Mouse (Mus musculus): ENCODE measurements around the gene Gm20696. TPM values are rescaled to one million over a fixed set of nuclear protein-coding genes. Genes with fewer than 3 reads are reported as not detected.

Gm20696 gene
- total RNA-seq, 2 experiments from 2014 or later, result 4.9 to 10.1 TPM

DNA sequence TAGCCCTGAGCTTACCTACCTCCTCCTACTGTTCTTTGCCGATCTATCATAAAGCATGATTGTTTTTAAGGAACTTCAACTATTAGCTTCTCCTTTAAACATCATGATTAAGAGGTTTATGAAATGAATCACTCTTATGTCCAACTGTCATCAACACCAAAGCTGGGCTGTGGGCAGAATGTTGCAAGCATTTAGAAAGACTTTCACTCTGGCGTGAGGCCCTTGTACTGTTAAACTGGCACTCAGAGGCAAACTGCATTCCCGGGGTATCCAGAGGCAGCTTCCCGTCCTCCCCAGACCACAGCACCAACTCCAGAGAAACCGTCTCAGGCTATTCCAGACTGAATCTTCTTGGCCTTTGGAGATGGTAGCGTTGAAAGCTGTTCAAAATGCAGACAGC lies 230.2 kb downstream of the Gm20696 start:
- DNase-seq, result no peak

DNA sequence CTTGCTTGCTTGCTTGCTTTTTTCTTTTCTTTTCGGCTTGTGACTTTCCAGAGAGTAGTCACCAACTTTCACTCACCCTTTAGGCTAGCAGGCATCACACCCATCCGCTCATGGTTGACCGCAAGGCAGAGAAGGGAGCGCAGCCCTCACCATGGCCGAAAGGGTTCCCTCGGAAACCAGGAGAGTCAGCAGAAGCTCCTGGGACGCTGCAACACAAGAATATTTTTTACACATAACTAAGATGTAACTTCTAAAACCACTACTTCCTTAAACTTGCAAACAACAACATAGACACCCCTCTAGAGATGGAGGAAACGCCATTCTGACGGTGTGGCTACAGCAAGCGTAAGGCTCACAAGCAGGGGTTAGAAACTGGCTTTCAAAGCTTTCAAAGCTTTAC lies 231.5 kb downstream of the Gm20696 start:
- no peak for DNase-seq

DNA sequence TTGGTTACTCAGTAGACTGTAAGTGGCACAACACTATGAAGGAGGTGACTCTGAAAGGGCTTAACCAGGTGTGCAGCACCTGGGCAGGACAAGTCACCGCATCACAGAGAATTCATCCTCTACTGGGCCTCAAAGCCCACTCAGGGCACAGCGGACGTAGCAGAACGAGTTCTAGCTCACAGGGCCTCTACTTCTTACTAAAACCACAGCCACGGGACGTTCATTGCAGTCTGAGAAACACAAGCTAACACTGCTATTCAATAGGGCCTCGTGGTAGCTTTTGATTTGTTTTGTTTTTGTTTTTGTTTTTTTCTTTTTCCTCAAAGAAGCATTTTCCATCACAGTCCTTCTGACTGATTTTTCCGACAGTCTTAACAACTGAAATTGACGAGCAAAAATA lies 233.6 kb downstream of the Gm20696 start:
- DNase-seq, result no peak

DNA sequence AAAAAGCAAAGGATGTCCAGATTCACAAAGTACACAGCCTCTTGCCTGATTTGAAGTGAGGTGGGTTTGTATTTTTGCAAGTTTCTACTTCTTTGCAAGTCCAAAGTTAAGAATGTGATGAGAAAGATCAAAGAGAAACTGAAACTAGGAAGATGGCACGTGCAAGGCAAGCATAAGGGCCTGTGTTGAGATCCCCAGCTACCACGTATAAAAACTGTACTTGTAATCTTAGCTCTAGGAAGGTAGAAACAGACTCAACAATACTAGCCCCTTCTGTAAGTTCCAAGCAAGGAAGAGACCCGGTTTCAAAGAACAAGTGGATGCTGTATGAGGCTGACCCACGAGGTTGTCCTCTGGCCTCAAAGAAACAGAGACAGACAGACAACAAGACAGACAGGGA lies 234.7 kb downstream of the Gm20696 start:
- DNase-seq, result no peak

DNA sequence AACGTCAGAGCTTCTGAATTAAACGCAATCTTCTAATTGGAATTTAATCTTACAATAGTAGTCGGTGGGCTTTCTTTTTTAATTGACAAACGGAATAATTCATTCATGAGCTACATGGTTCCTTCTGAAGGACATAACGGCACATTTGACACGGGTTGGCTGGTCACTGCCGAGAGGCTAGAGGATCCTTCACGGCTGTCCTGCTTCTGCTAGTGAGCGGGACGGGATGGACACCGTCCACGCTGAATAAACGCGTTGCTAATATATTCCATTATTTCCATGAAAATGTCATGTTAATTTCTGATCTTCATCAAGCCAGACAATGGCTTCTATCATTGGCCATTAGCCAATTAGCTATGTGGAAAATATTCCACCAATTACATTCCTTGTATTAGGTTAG lies 236.0 kb downstream of the Gm20696 start:
- DNase-seq, result no peak

DNA sequence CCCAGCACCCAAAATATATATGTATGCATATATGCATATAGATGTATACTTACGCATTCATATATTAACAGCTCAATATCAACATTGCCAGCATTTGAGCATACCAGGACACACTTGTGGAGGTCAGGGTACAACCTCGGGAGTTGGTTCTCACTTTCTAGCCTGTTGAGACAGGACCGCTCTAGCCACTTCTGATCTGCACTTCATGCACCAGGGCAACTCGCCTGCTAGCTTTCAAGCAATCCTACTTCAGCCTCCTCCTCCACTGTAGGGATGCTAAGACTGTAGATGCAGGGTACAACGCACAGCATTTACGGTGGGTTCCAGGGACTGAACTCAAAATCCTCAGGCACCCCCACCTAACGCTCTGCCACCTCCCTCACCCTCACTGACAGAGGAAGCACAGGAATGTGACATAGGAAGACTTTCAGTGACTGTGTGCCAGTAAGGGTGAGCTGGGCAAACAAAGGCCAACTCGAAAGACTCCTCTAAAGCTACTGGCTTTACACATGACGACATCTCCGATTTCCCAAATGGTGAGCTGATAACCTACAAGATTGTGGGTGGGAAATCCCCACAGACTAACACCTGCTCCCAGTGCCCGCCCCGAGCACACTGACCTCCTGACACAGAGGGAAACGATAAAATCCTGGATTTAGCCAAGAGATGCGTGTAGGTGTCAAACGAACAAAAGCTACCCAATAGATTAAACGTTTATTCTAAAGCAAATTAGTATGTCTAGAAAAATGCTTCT lies 237.0 kb downstream of the Gm20696 start:
- DNase-seq, result no peak

DNA sequence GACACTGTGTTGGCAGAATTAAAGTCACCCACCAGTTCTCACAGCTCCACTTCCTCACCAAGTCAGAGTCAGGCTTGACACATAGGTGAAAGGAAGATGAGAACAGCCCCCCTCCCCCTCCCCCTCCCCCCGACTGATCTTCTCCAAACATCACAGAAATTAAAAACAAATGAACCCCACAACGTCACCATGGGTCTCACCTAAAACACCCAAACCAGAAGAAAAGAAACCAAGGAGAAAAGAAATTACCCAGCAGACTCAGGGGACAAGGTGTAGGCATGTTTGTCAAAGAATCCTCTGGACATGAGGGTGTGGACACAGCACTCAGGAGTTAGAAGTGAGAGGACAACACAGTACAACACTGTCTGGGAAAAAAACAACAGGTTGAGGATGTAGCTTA lies 237.6 kb downstream of the Gm20696 start:
- no peak for DNase-seq

DNA sequence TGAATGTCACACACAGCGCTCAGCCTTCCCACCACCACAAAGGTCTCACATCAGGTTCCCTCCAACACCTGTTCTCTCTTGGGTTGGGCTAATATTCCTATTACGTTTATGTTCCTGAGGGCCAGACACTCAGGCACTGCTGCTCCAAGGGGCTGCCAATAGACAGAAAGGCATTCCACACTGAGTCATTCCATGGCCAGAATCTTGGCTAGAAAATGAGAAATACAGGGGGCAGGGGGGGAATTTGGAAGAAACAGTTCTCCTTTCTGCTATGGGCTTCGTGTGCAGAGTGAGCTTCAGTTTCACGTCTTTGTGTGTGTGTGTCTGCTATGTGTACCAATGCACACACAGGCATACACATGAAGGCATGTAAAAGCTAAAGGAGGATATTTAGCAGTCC lies 239.3 kb downstream of the Gm20696 start:
- no peak for DNase-seq

DNA sequence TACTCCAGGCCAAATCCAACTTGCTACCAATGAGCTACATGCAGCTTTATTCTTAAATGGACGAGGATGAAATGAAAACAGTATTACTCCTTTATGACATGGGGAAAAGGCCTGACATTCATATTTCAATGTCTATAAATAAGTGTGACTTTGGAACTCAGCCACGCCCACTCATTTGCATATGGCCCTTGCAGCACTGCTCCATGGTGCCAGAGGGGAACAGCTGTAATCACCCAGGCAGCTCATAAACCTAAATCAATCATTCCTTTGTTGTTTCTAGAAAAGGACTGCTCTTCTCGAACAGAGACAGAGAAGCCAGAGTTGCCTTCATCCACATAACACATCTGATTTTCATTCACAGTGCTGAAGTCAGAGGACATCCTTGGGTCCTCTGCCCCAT lies 241.6 kb downstream of the Gm20696 start:
- no peak for DNase-seq

DNA sequence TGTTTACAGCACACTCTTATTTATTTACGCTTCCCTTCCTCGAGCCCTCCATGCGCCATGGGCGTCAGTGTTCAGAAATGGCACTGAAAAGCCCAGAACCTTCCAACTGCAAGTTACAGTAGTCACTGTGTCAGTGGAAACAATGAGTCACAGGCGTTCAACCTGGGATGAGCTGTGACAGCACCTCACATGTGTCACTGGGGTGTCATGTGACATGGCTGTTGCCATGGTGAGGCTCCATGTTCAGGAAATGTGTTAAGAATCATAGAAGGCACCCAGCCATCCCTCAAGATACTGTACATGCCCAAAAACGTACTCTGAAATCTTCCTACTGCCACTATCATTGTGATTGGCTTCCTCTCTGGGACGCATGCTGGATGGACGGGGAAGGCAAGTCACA lies 245.9 kb downstream of the Gm20696 start:
- no peak for DNase-seq

DNA sequence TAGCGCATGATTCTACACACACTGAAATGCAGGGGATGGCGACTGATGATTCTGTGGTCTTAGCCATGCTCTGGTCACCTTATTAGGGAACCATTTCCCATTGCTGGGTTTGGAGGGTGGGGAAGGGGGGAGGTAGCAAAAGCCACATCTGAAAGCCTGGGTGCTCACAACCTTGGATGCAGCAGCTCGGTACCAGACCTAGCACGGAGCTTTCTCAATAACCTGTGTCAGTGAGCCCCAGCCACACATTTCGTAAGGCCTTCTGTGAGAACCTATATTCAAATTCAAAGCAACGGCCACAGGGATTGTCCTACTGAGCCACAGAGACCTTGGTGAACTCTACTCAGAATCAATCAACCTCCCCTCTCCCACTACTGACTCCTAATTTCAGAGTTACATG lies 254.0 kb downstream of the Gm20696 start:
- no peak for DNase-seq

DNA sequence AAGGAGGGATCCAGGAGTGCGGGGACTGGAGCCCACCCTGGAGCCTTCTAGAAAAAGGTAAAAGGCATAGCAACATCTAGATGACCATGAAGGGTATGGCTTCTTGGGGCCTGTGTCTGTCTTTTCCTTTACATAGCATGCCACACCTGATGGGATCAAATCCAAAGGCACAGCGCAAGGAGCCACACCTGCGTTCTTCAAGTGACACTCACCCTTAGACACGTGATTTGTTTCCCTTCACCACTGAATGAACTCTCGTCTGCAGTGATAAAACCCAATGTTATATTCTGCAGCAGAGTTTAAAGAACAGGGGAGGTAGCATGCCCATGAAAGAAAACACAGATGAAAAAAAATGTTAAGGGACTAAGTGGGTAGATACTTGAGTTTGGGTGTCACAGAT lies 257.0 kb downstream of the Gm20696 start:
- no peak for DNase-seq

DNA sequence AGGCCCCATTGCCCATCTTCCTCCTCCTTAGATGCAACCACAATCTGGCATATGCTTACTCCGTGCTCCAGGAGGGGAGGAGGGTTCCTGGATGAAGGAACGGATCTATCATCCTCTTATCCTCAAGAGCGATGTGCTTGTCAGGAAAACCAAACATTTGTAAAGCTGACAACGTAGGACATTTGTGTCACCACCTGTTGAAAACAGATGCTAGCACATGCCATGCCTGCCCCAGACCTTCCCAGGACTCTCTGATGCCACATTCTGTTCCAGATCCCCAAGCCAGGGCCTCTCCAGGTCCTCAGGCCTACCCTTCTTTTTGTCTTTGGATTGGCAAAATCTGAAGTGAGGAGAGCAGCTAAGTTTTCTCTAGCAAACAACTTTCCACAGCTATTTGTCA lies 257.7 kb downstream of the Gm20696 start:
- no peak for DNase-seq

DNA sequence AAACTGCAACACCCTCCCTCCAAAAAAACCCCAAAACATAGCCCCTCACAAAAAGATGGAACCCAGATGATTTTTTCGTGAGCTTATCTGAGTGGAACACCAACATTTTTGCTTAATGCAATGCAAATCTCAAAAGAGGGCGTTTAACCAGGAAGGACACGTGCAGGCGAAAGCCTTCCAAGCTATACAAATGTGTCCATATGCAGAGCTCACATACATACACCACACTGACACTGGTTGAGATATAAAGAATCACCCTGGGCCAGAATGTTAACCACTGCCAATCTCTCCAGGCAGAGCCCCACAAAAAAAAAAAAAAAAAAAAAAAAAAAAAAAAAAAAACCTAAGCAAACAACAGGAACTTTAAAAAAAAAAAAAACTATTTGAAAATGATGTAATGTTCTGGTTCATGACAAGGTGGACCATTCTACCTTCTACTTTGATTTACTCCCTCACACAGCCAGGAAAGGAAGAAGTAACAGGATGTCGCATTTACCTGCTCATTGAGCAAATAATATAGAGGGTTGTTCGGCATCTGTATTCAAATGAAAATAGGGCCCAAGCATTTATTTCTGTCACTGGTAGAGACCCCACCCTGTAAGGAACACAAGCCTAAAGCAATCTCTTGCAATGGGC lies 262.7 kb downstream of the Gm20696 start:
- no peak for DNase-seq

DNA sequence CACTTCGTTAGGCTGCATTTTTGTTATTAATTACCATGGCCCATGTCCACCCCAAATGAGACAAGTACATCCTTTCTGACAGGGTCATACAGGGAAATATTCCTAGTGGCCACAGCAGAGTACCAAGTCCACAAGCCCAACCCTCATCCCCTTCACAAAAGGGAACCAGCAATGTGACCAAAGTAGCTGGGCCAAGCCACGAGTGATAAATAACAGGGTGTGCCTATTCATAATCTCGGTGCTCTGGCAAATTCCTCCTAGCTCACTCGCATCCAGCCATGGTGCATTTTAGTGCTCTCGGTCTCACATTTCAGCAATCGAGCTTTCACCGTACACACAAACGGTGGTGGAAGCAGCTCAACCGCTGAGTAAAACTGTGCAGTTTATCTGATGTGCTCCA lies 263.7 kb downstream of the Gm20696 start:
- no peak for DNase-seq

DNA sequence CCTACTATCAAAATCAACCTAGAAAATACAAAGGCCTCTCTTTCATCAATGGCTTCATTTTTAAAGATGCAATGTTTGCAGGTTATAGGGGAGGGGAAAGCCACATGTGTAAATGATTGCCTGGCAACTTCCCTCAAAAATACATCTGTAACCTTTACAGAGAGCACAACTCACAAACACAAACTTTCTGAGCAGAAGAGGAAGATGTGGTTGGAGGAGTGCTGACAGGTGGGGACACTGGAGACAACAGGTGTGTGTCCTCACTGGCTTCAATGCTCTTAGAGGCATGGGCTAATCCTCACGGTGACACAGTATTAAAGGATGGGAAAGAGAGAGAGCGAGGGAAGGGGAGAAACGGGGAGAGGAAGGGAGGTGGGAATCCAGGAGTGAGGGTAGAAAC lies 264.2 kb downstream of the Gm20696 start:
- DNase-seq, result no peak

DNA sequence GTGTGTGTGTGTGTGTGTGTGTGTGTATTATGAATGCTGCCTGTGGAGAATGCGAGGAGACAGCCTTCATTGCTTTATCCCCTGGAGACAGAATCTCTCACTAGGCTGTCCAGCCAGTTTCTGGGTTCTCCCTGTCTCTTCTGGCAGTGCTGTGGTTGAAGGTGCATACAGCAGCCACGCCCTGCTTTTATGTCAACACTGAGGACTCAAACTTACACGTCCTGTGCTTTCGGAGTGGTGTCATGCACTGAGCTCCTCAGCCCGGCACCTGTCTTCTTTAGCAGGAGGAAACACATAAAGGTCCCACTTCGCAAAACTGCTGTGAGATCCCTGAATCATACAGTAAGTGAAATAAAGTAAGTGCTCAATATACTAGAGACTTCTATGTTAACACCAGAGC lies 264.8 kb downstream of the Gm20696 start:
- no peak for DNase-seq

DNA sequence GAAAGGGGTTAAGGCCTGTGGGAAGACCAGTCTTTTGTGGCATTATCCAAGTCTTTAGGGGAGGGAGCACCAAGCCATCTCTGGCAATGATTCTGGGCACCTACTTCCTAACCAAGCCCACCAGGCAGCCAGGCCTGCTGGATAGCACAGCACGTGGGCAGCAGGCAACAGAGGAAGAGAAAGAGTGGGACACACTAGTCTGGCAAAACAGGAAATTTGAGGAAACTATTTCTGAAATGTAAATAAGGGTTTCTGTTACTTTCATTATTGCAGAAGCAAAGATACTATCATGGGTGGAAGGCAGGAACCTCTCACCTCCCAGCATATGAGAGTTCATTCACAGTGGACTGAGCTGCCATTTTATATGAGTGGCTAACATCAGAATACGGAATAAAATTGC lies 265.4 kb downstream of the Gm20696 start:
- no peak for DNase-seq

DNA sequence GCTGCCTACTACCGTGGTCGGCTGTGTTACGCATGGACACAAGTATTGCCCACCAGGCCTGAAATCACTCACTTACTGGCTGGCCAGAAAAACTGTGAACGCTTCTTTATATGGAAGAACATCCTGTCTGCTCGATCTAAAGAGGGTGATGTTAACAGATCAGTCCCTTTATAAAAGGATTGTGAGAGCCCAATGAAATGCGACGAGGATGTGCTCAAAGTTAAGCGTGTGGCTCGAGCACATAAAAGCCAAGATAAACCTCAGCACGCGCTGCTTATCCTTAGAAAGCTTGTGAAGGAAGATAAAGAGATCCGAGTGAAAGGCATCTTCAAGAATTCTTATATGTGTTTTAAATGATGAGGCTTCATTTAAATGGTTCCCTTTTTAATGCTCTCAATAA lies 270.9 kb downstream of the Gm20696 start:
- DNase-seq, result no peak

DNA sequence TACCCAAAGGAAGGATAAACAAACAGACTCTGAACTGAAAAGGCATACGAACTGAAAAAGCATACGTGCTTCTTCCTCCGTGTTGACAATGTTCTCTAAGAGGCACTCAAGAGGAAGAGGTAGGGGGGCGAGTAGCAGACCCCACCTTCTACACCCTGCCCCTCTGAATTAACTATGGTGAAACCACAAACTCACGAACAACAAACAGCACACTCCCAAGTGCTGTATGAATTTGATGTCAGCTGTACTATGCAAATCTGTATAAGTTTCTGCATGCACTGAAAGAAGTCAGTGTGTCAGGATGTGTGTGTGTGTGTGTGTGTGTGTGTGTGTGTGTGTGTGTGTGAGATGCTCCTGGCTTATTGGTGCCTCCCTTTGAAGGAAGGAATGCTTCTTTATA lies 271.8 kb downstream of the Gm20696 start:
- no peak for DNase-seq

DNA sequence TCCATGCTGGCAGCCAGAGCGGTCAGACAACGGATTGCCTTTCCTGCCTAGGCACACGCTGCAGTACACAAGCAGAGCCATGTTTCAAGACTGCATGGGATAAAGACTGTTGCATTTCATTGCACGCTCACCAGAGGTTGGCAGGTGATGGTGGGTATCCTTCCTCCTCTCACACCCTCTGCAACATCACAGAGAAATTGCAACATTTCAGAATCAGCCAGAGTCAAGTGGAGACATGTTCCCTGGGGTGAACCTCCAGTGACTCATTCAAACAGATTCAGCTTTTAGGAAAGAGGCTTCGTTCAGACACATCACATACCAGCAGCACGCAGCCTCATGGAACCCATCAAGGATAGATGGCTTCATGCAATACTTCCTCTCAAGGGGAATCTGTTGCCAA lies 274.1 kb downstream of the Gm20696 start:
- no peak for DNase-seq

DNA sequence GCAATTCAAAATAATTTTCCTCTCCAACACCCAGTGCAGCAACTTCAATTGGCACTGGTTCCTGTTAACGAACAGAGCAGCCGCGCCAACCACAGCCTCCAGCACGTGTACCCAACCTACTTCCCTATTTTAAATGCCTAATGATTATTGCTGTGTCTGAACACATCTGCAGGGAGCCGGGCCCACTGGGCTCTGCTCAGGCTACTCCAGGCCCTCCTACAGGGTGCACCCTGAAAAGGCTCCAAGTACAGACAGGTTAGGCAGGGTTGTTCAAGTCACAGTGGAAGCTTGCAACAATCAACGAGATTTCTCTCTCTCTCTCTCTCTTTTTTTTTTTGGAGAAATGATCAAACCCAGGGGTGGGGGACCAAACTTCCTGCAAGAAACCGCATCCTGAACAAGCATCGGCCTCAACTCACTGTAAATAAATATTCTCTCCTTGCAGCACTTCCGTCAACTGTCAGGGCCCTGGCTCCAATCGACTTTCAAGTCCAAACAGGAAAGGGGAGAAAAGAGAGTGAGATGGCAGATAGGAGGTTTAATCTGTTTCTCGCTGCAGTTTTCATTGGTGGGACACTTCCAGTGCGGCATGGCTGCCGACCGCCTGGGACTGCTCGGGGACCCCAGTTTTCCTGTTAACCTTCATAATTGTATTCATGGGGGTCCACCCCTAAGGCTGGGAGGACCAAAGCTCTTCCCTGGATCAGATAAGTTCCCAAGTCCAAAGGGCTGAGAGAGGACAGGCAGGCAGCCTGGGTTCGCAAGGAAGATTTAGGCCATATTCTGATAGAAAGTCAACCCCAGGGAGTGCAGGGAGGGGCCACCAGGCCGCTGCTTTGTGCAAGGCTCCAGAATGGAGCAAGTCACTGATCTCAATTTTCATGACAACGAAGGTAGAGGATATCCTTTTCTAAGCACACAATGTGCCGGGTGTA lies 277.6 kb downstream of the Gm20696 start:
- no peak for DNase-seq

DNA sequence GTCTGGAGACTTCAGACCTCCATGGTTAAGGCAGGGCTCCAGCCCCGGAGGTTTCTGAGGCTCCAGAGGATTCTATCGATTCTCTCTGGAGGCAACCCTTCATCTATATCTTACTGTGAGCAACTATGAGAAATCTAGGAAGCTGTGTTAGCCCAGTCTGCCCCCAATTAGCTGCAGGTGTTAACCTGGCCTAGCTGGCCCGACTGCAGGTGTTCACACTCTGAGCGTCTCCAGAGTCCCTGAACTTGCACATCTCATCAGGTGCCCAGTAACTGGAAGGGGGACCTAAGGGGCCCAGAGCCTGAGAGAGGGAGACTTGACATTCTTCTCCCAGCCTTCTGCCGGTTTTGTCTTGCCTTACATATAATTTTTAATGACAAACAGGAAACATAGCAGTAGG lies 278.6 kb downstream of the Gm20696 start:
- DNase-seq, result no peak

Measured in layer of hippocampus, postnatal 36 days (tissue).